Mouse (Mus musculus) embryonic facial prominence, embryonic 13.5 days (tissue): ENCODE data around the gene Gm4305. TPM values are rescaled to one million over a fixed set of nuclear protein-coding genes. Genes with fewer than 3 reads are reported as not detected.
"Not testable (repeated sequence)": the region's sequence is repeated elsewhere in the genome, so short reads cannot be mapped to it uniquely, and the experiment has no call there.

ENCODE experiments used
- ATAC-seq: fragments of 200-750 bp; cut with Nextera tagmentation; 2 replicates; pipeline ENCODE4 v1.8.0; 2017; ENCODE audit warnings: low read depth; ENCODE audit not compliant: insufficient number of reproducible peaks, insufficient read depth, low FRiP score, low TSS enrichment
- H3K27ac ChIP-seq: fragments of 300-500 bp; sonication (generic); 2 replicates; pipeline ENCODE4 v1.5.1; 2015; ENCODE audit warnings: moderate library complexity, mild to moderate bottlenecking, inconsistent platforms
- H3K27me3 ChIP-seq: fragments of 300-500 bp; sonication (generic); 2 replicates; pipeline ENCODE4 v1.6.1; 2015; ENCODE audit warnings: mild to moderate bottlenecking, inconsistent platforms
- H3K36me3 ChIP-seq: fragments of 300-500 bp; sonication (generic); 2 replicates; pipeline ENCODE4 v1.6.1; 2015; ENCODE audit warnings: mild to moderate bottlenecking, inconsistent platforms
- H3K4me1 ChIP-seq: fragments of 300-500 bp; sonication (generic); 2 replicates; pipeline ENCODE4 v1.6.1; 2015; ENCODE audit warnings: inconsistent platforms
- H3K4me2 ChIP-seq: fragments of 300-500 bp; sonication (generic); 2 replicates; pipeline ENCODE4 v1.6.1; 2015; ENCODE audit warnings: moderate library complexity, mild to moderate bottlenecking, inconsistent platforms
- H3K4me3 ChIP-seq: fragments of 300-500 bp; sonication (generic); 2 replicates; pipeline ENCODE4 v1.5.1; 2015; ENCODE audit warnings: mild to moderate bottlenecking, inconsistent platforms
- H3K9ac ChIP-seq: fragments of 300-500 bp; sonication (generic); 2 replicates; pipeline ENCODE4 v1.6.1; 2015; ENCODE audit warnings: mild to moderate bottlenecking, inconsistent platforms
- H3K9me3 ChIP-seq: fragments of 300-500 bp; sonication (generic); 2 replicates; pipeline ENCODE4 v1.6.1; 2016; ENCODE audit warnings: inconsistent platforms
- WGBS: fragments of 180-500 bp; shearing (Covaris S2); methylation state at CpG from one replicate; pipeline ENCODE4 v1.1.7; 2015; ENCODE audit warnings: mixed read lengths; 5-methylcytosine and 5-hydroxymethylcytosine counted together
- polyA plus RNA-seq: library from polyadenylated mRNA; unstranded; fragments of >200 nt; fragmentation: Nextera tagmentation; extraction: Ambion mirVana; gene quantifications from 2 replicates; pipeline ENCODE4 v1.2.1, GENCODE M21; 2015

Gm4305 gene
- not detected in 2 replicates for polyA plus RNA-seq

- H3K27ac ChIP-seq, H3K9me3 ChIP-seq, H3K9ac ChIP-seq, H3K36me3 ChIP-seq, H3K27me3 ChIP-seq, ATAC-seq, H3K4me3 ChIP-seq, H3K4me2 ChIP-seq, H3K4me1 ChIP-seq: not testable (repeated sequence)
- no CpG with 5 or more reads among the region's 3 CpGs for WGBS
Observed at GRCm38 (mm10) chr10:100350793-100351192, at the start of gene Gm4305. Gene Gm4305, plus strand, starts transcription at chr10:100351093.

GRCm38 (mm10) chr10:100335376-100335775, 15.5 kb upstream of the Gm4305 start, which contains the start of gene Gm4301:
Gene Gm4301, plus strand, starts transcription at chr10:100335676.
- H3K4me2 ChIP-seq, H3K27ac ChIP-seq, H3K9me3 ChIP-seq, H3K4me1 ChIP-seq, H3K9ac ChIP-seq, H3K4me3 ChIP-seq, H3K27me3 ChIP-seq, H3K36me3 ChIP-seq, ATAC-seq: not testable (repeated sequence)
- WGBS = no CpG with 5 or more reads among the region's 2 CpGs

- H3K9me3 ChIP-seq, H3K4me1 ChIP-seq, H3K4me2 ChIP-seq, ATAC-seq, H3K27ac ChIP-seq, H3K4me3 ChIP-seq, H3K9ac ChIP-seq, H3K36me3 ChIP-seq, H3K27me3 ChIP-seq: not testable (repeated sequence)
- no CpG with 5 or more reads among the region's 3 CpGs for whole genome bisulfite sequencing
Observed at GRCm38 (mm10) chr10:100340536-100340935, 10.4 kb upstream of the Gm4305 start, which contains the start of gene Gm4302. Gene Gm4302, plus strand, starts transcription at chr10:100340836.

- WGBS = no CpG with 5 or more reads among the region's 3 CpGs
- not testable (repeated sequence) for H3K36me3 ChIP-seq, H3K4me3 ChIP-seq, H3K4me2 ChIP-seq, H3K9me3 ChIP-seq, H3K4me1 ChIP-seq, H3K27me3 ChIP-seq, H3K27ac ChIP-seq, H3K9ac ChIP-seq, ATAC-seq
Observed at GRCm38 (mm10) chr10:100345672-100346071, 5.2 kb upstream of the Gm4305 start, which contains the start of gene Gm4303. Gene Gm4303, plus strand, starts transcription at chr10:100345972.

- WGBS = 73% methylated on average over 2 of the region's 2 CpGs
- H3K4me1 ChIP-seq = not testable (repeated sequence)
Observed at GRCm38 (mm10) chr10:100356841-100357240, 5.9 kb downstream of the Gm4305 start.

GRCm38 (mm10) chr10:100361038-100361437, 10.1 kb downstream of the Gm4305 start, which contains the start of gene Gm4307:
Gene Gm4307, plus strand, starts transcription at chr10:100361338.
- H3K4me3 ChIP-seq, H3K4me1 ChIP-seq, ATAC-seq, H3K27ac ChIP-seq, H3K36me3 ChIP-seq, H3K4me2 ChIP-seq, H3K9ac ChIP-seq, H3K9me3 ChIP-seq, H3K27me3 ChIP-seq: not testable (repeated sequence)
- no CpG with 5 or more reads among the region's 3 CpGs for WGBS

More at GRCm38 (mm10) chr10:100356841-100357240, 5.9 kb downstream of the Gm4305 start:
- H3K4me3 ChIP-seq, H3K4me2 ChIP-seq, H3K27me3 ChIP-seq, H3K27ac ChIP-seq, ATAC-seq, H3K9ac ChIP-seq, H3K36me3 ChIP-seq, H3K9me3 ChIP-seq: not testable (repeated sequence)

- not testable (repeated sequence) for ATAC-seq
- WGBS = no CpG with 5 or more reads among the region's 2 CpGs
Observed at GRCm38 (mm10) chr10:100382460-100382859, 31.6 kb downstream of the Gm4305 start, which contains the start of gene Gm4312. Gene Gm4312, minus strand, starts transcription at chr10:100382560.

More at GRCm38 (mm10) chr10:100382460-100382859, 31.6 kb downstream of the Gm4305 start, which contains the start of gene Gm4312:
- H3K27me3 ChIP-seq, H3K4me1 ChIP-seq, H3K4me3 ChIP-seq, H3K27ac ChIP-seq, H3K9me3 ChIP-seq, H3K36me3 ChIP-seq, H3K9ac ChIP-seq, H3K4me2 ChIP-seq: not testable (repeated sequence)

Other genes starting within 250 kb of the Gm4305 start
- not detected in 2 replicates for gene Gm4301, start 15.4 kb upstream of the Gm4305 start, polyA plus RNA-seq
- gene Gm4302, start 10.3 kb upstream of the Gm4305 start, polyA plus RNA-seq = not detected in 2 replicates
- not detected in 2 replicates for gene Gm4303, start 5.1 kb upstream of the Gm4305 start, polyA plus RNA-seq
- not detected in 2 replicates for gene Gm4307, start 10.2 kb downstream of the Gm4305 start, polyA plus RNA-seq
- not detected in 2 replicates for gene Gm4312, start 31.5 kb downstream of the Gm4305 start, polyA plus RNA-seq
- 22.4 and 23.4 TPM in 2 replicates for gene Tmtc3, start 136.3 kb downstream of the Gm4305 start, polyA plus RNA-seq
- gene Cep290, start 136.5 kb downstream of the Gm4305 start, polyA plus RNA-seq = 7.6 TPM in 2 replicates
- gene 4930430F08Rik, start 239.3 kb downstream of the Gm4305 start, polyA plus RNA-seq = 8.2 and 8.8 TPM in 2 replicates
- not detected in 2 replicates for gene 1700017N19Rik, start 239.4 kb downstream of the Gm4305 start, polyA plus RNA-seq